In genomic region chr10:112044283-112044682, GRCm38 (mm10) we compare ENCODE assay signal across 31 mouse cellular contexts. TPM values are rescaled to one million over a fixed set of nuclear protein-coding genes. Genes with fewer than 3 reads are reported as not detected.
DNase-seq lines count a peak whose midpoint lies in the region; ATAC-seq and TF ChIP-seq lines count a peak whose summit lies in the region.
"Not testable (repeated sequence)": the region's sequence is repeated elsewhere in the genome, so short reads cannot be mapped to it uniquely, and the experiment has no call there.
"Had no signal": no experiment of that assay in that cellular context is flagged by ENCODE, and none has a peak within 500 bp of the region (broad histone marks: within the 10 kb centered on the region; RNA-seq: fewer than 3 reads in every experiment).

No protein-coding gene starts in this region.

- not testable (repeated sequence) for H3K4me1 ChIP-seq in forebrain, embryonic 12.5 days; heart, embryonic 16.5 days (ENCODE audit: control insufficient read depth, insufficient read depth, low read length); hindbrain, postnatal 0 days (ENCODE audit: insufficient read depth, low read length); midbrain, embryonic 16.5 days (ENCODE audit: control insufficient read depth, insufficient read depth, low read length)

- not testable (repeated sequence) for DNase-seq in hindbrain, postnatal 0 days (ENCODE audit: low spot score)
- peak; percentile 2 for DNase-seq in mesoderm, embryonic 11.5 days (ENCODE audit: low read depth, low spot score)
- DNase-seq in retina, postnatal 1 day, result peak; percentile 13
- peak; percentile 18 for DNase-seq in thymus, postnatal 4 days

- peak; percentile 46; the same call in 1 of the 2 replicates for ATAC-seq in forebrain, embryonic 12.5 days (ENCODE audit: low FRiP score)
- ATAC-seq in heart, embryonic 16.5 days (replicated peaks; ENCODE audit: extremely low read depth, insufficient read depth, low FRiP score), result peak; percentile 23; the same call in 1 of the 2 replicates
- 0 out of 2 replicates have a peak, but pooled peaks have one; percentile 32 for ATAC-seq in hindbrain, postnatal 0 days
- ATAC-seq in midbrain, embryonic 16.5 days, result peak; percentile 82

- not testable (repeated sequence) for H3K4me2 ChIP-seq in forebrain, embryonic 12.5 days; heart, embryonic 16.5 days (ENCODE audit: low read depth, low read length)
- H3K4me2 ChIP-seq in hindbrain, postnatal 0 days (ENCODE audit: low read depth, low read length), result peak overlapping the region; percentile 13; the same call in 1 of the 2 replicates
- peak overlapping the region; percentile 34; the same call in 1 of the 2 replicates for H3K4me2 ChIP-seq in midbrain, embryonic 16.5 days (ENCODE audit: low read length)

- H3K27ac ChIP-seq in forebrain, embryonic 12.5 days; heart, embryonic 16.5 days (ENCODE audit: low read length); hindbrain, postnatal 0 days; midbrain, embryonic 16.5 days (ENCODE audit: low read length): not testable (repeated sequence)

- H3K4me3 ChIP-seq in forebrain, embryonic 12.5 days (replicated peaks); heart, embryonic 16.5 days (ENCODE audit: low read length); hindbrain, postnatal 0 days (ENCODE audit: low read length); midbrain, embryonic 16.5 days (ENCODE audit: low read depth, low read length): not testable (repeated sequence)

- H3K27me3 ChIP-seq in forebrain, embryonic 12.5 days; heart, embryonic 16.5 days (ENCODE audit: control insufficient read depth, insufficient read depth, low read length); hindbrain, postnatal 0 days (ENCODE audit: insufficient read depth, low read length); midbrain, embryonic 16.5 days (ENCODE audit: control insufficient read depth, insufficient read depth, low read depth, low read length): not testable (repeated sequence)

- not testable (repeated sequence) for TF ChIP-seq CTCF in hindbrain, postnatal 0 days (IDR thresholded peaks at IDR 0.05; ENCODE audit: low read depth)

- H3K9ac ChIP-seq in forebrain, embryonic 12.5 days; heart, embryonic 16.5 days (ENCODE audit: low read length); hindbrain, postnatal 0 days (replicated peaks; ENCODE audit: low read length); midbrain, embryonic 16.5 days (ENCODE audit: low read depth, low read length): not testable (repeated sequence)

- 72% methylated on average over 14 of the region's 14 CpGs for WGBS in forebrain, embryonic 12.5 days
- 41% methylated on average over 14 of the region's 14 CpGs for WGBS in heart, embryonic 16.5 days
- 47% methylated on average over 14 of the region's 14 CpGs for WGBS in hindbrain, postnatal 0 days
- WGBS in midbrain, embryonic 16.5 days, result 44% methylated on average over 14 of the region's 14 CpGs

- not testable (repeated sequence) for H3K9me3 ChIP-seq in forebrain, embryonic 12.5 days; heart, embryonic 16.5 days (replicated peaks; ENCODE audit: control insufficient read depth, low read length); hindbrain, postnatal 0 days (ENCODE audit: low read length); midbrain, embryonic 16.5 days (replicated peaks; ENCODE audit: control insufficient read depth, low read length, poor library complexity, severe bottlenecking)

- not testable (repeated sequence) for H3K36me3 ChIP-seq in forebrain, embryonic 12.5 days (replicated peaks); heart, embryonic 16.5 days (ENCODE audit: control insufficient read depth, insufficient read depth); hindbrain, postnatal 0 days (ENCODE audit: insufficient read depth, low read length); midbrain, embryonic 16.5 days (ENCODE audit: control insufficient read depth, insufficient read depth, low read length)

RNA-seq across cellular contexts. Expression of gene Glipr1l1, which starts 15.7 kb away (rescaled TPM):
- polyA plus RNA-seq in forebrain, embryonic 12.5 days (2016; fragmentation: Nextera tagmentation; extraction: Ambion mirVana), result 0.29 TPM in 1 of 2 replicates, not detected in the other
- not detected in 2 replicates for polyA plus RNA-seq in heart, embryonic 16.5 days (2015; fragmentation: Nextera tagmentation; extraction: Ambion mirVana)
- total RNA-seq in hindbrain, postnatal 0 days (2014; rRNA removed), result not detected in 2 replicates
- not detected in 2 replicates for polyA plus RNA-seq in hindbrain, postnatal 0 days (2015; fragmentation: Nextera tagmentation; extraction: Ambion mirVana)
- polyA plus RNA-seq in midbrain, embryonic 16.5 days (2015; fragmentation: Nextera tagmentation; extraction: Ambion mirVana), result 0.21 and 0.40 TPM in 2 replicates
- total RNA-seq: adrenal gland, postnatal 14 days; gastrocnemius, postnatal 10 days; heart, postnatal 25 days; layer of hippocampus, adult 8-10 months; layer of hippocampus, postnatal 25 days; left cerebral cortex, adult 8-10 months; left cerebral cortex, postnatal 36 days; MEL; monocyte, adult 5-6 weeks had no signal
- polyA plus RNA-seq: embryonic facial prominence, embryonic 12.5 days; forebrain, embryonic 15.5 days; gonadal fat pad, adult 2 months; heart, embryonic 14.5 days; hindbrain, embryonic 11.5 days; intestine, embryonic 15.5 days; kidney, adult 2 months; kidney, postnatal 0 days; limb, embryonic 14.5 days; liver, embryonic 12.5 days; liver, postnatal 0 days; lung, postnatal 0 days; Patski; spleen, adult 2 months; stomach, postnatal 0 days had no signal

RNA-seq across cellular contexts. Expression of gene Glipr1l2, which starts 38.9 kb away (rescaled TPM):
- polyA plus RNA-seq in forebrain, embryonic 12.5 days (2016; fragmentation: Nextera tagmentation; extraction: Ambion mirVana), result not detected in 2 replicates
- not detected in 2 replicates for polyA plus RNA-seq in heart, embryonic 16.5 days (2015; fragmentation: Nextera tagmentation; extraction: Ambion mirVana)
- total RNA-seq in hindbrain, postnatal 0 days (2014; rRNA removed), result not detected in 2 replicates
- polyA plus RNA-seq in hindbrain, postnatal 0 days (2015; fragmentation: Nextera tagmentation; extraction: Ambion mirVana), result not detected in 2 replicates
- polyA plus RNA-seq in midbrain, embryonic 16.5 days (2015; fragmentation: Nextera tagmentation; extraction: Ambion mirVana), result not detected in 2 replicates
- total RNA-seq: adrenal gland, postnatal 14 days; gastrocnemius, postnatal 10 days; heart, postnatal 25 days; layer of hippocampus, adult 8-10 months; layer of hippocampus, postnatal 25 days; left cerebral cortex, adult 8-10 months; left cerebral cortex, postnatal 36 days; MEL; monocyte, adult 5-6 weeks had no signal
- polyA plus RNA-seq: embryonic facial prominence, embryonic 12.5 days; forebrain, embryonic 15.5 days; gonadal fat pad, adult 2 months; heart, embryonic 14.5 days; hindbrain, embryonic 11.5 days; intestine, embryonic 15.5 days; kidney, adult 2 months; kidney, postnatal 0 days; limb, embryonic 14.5 days; liver, embryonic 12.5 days; liver, postnatal 0 days; lung, postnatal 0 days; Patski; spleen, adult 2 months; stomach, postnatal 0 days had no signal

RNA-seq across cellular contexts. Expression of gene Glipr1, which starts 41.9 kb away (rescaled TPM):
- polyA plus RNA-seq in forebrain, embryonic 12.5 days (2016; fragmentation: Nextera tagmentation; extraction: Ambion mirVana), result 0.44 and 1.0 TPM in 2 replicates
- polyA plus RNA-seq in heart, embryonic 16.5 days (2015; fragmentation: Nextera tagmentation; extraction: Ambion mirVana), result 2.5 and 3.3 TPM in 2 replicates
- total RNA-seq in hindbrain, postnatal 0 days (2014; rRNA removed), result 0.36 TPM in 1 of 2 replicates, not detected in the other
- polyA plus RNA-seq in hindbrain, postnatal 0 days (2015; fragmentation: Nextera tagmentation; extraction: Ambion mirVana), result 0.75 and 1.00 TPM in 2 replicates
- polyA plus RNA-seq in midbrain, embryonic 16.5 days (2015; fragmentation: Nextera tagmentation; extraction: Ambion mirVana), result 0.47 and 0.82 TPM in 2 replicates

Comparison
In these comparisons a context has a peak if more than half of its experiments do, and no peak if none do; other contexts are left out.
1. ATAC-seq: peak in every context shown above with its lines; median percentile 82 in midbrain, embryonic 16.5 days; 46 in forebrain, embryonic 12.5 days; 32 in hindbrain, postnatal 0 days; 23 in heart, embryonic 16.5 days.